Mouse (Mus musculus) E14TG2a.4 (cell line): Measurements from ENCODE around the gene Zdhhc11.

ENCODE experiments used
- CTCF ChIP-seq: conservative IDR thresholded peaks from 2 replicates; pipeline ENCODE4 v1.5.1; 2014; ENCODE audit warnings: low read length
- NANOG ChIP-seq: IDR thresholded peaks from 2 replicates; pipeline ENCODE4 v1.6.1; 2014; ENCODE audit warnings: borderline replicate concordance, low read length, mixed read lengths
- POU5F1 ChIP-seq: IDR thresholded peaks from 2 replicates; pipeline ENCODE4 v1.6.1; 2014; ENCODE audit warnings: low read length, borderline replicate concordance

DNA sequence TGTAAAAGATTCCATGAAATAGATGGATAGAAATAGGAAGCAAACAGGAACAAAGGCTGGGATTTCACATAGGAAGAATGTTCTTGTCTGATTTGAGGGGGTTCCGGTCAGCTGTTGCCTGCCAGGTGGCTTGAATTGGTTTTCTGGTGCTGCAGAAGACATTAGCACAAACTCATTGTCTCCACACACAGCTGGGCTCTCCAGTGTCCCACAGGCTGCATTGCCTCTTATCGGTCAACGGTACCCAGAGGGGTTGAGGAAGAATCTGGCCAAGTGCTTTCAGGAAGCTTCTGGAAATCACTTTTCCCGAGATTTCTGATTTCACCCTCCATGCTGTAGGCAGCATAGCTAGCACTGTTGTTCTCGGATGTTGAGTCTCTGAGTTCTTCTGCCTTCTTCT is 27.6 kb downstream of the Zdhhc11 start:
- TF ChIP-seq CTCF (no peak), POU5F1 (no peak), NANOG (no peak)
